Mouse (Mus musculus) midbrain, postnatal 0 days (tissue): ENCODE data around the gene RPS10-NUDT3. TPM values are rescaled to one million over a fixed set of nuclear protein-coding genes. Genes with fewer than 3 reads are reported as not detected.
"Not testable (repeated sequence)": the region's sequence is repeated elsewhere in the genome, so short reads cannot be mapped to it uniquely, and the experiment has no call there.

ENCODE experiments used
- ATAC-seq: fragments of 200-750 bp; cut with Nextera tagmentation; 2 replicates; pipeline ENCODE4 v1.8.0; 2017; ENCODE audit warnings: moderate number of reproducible peaks, mild to moderate bottlenecking, moderate TSS enrichment, moderate library complexity; ENCODE audit not compliant: low FRiP score
- DNase-seq: peaks from one replicate; pipeline ENCODE4 v3.0.0-alpha.2; 2015; ENCODE audit warnings: low spot score
- H3K27ac ChIP-seq: fragments of 300-500 bp; sonication (generic); 2 replicates; pipeline ENCODE4 v1.5.1; 2014; ENCODE audit warnings: low read depth, mild to moderate bottlenecking, low read length, mixed read lengths
- H3K27me3 ChIP-seq: fragments of 300-500 bp; sonication (generic); 2 replicates; pipeline ENCODE4 v1.6.1; 2014; ENCODE audit warnings: low read length, control low read depth, mixed read lengths; ENCODE audit not compliant: insufficient read depth
- H3K36me3 ChIP-seq: fragments of 300-500 bp; sonication (generic); 2 replicates; pipeline ENCODE4 v1.6.1; 2014; ENCODE audit warnings: low read length, control low read depth, mixed read lengths; ENCODE audit not compliant: insufficient read depth
- H3K4me1 ChIP-seq: fragments of 300-500 bp; sonication (generic); 2 replicates; pipeline ENCODE4 v1.6.1; 2014; ENCODE audit warnings: mild to moderate bottlenecking, control low read depth, antibody characterized with exemption, low read length, mixed read lengths; ENCODE audit not compliant: insufficient read depth
- H3K4me2 ChIP-seq: fragments of 300-500 bp; sonication (generic); 2 replicates; pipeline ENCODE4 v1.6.1; 2014; ENCODE audit warnings: low read depth, mild to moderate bottlenecking, low read length, mixed read lengths; ENCODE audit not compliant: poor library complexity, severe bottlenecking
- H3K4me3 ChIP-seq: fragments of 300-500 bp; sonication (generic); 2 replicates; pipeline ENCODE4 v1.5.1; 2014; ENCODE audit warnings: low read depth, mild to moderate bottlenecking, low read length, moderate library complexity
- H3K9ac ChIP-seq: fragments of 300-500 bp; sonication (generic); replicated peaks from 2 replicates; pipeline ENCODE4 v1.6.1; 2014; ENCODE audit warnings: mild to moderate bottlenecking, low read length, moderate library complexity, mixed read lengths; ENCODE audit not compliant: poor library complexity, severe bottlenecking
- H3K9me3 ChIP-seq: fragments of 300-500 bp; sonication (generic); 2 replicates; pipeline ENCODE4 v1.6.1; 2016; ENCODE audit warnings: low read length, control low read depth
- CTCF ChIP-seq: IDR thresholded peaks from 2 replicates; pipeline ENCODE4 v1.5.1; 2016; ENCODE audit warnings: antibody characterized with exemption, mild to moderate bottlenecking
- WGBS: fragments of 180-500 bp; shearing (Covaris S2); extraction: QIAGEN DNeasy Blood & Tissue Kit; methylation state at CpG from one replicate; pipeline ENCODE4 v1.1.7; 2014; 5-methylcytosine and 5-hydroxymethylcytosine counted together
- polyA plus RNA-seq: library from polyadenylated mRNA; unstranded; fragments of >200 nt; fragmentation: Nextera tagmentation; extraction: Ambion mirVana; gene quantifications from 2 replicates; pipeline ENCODE4 v1.2.1, GENCODE M21; 2015
- total RNA-seq: library from RNA; depleted of rRNA; stranded (reverse); fragments of >200 nt; gene quantifications from 2 replicates; pipeline ENCODE4 v1.2.3, GENCODE M21; 2014

The RPS10-NUDT3 gene
- total and polyA plus RNA-seq, 2 experiments from 2014 or later, result not detected

GRCm38 (mm10) chr17:27636132-27637020 is 1.4 kb upstream of the RPS10-NUDT3 start, which contains the start of gene Rps10:
Gene Rps10 (minus strand): TSS chr17:27636669.
- ATAC-seq (no peak), DNase-seq (peak; percentile 22)
- H3K9ac ChIP-seq, result peak within 1 kb of the TSS; percentile 76; the same call in 1 of the 2 replicates
- peak within 1 kb of the TSS; percentile 63 for H3K4me3 ChIP-seq
- no peak for TF ChIP-seq CTCF
- no peaks in the 10 kb centered on the region for H3K9me3 ChIP-seq
- no peaks in the 10 kb centered on the region for H3K4me1 ChIP-seq
- H3K27ac ChIP-seq, result peak within 1 kb of the TSS; percentile 89; the same call in 1 of the 2 replicates
- no peaks in the 10 kb centered on the region for H3K27me3 ChIP-seq
- H3K36me3 ChIP-seq, result peaks cover 15% of the 10 kb centered on the region
- H3K4me2 ChIP-seq, result peak within 1 kb of the TSS; percentile 52
- 50% methylated on average over 18 of the region's 18 CpGs for WGBS

DNA sequence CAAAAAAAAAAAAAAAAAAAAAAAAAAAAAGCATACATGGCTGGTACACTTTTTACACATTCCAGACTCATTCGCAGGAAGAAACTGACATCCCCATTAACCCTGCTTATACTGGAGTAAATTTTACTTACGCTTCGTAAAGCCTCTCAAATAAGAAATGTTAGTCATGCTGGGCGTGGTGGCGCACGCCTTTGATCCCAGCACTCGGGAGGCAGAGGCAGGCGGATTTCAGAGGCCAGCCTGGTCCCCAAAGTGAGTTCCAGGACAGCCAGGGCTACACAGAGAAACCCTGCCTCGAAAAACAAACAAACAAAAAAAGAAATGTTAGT is 517 bp upstream of the RPS10-NUDT3 start:
- H3K4me3 ChIP-seq, result peak overlapping the region; percentile 63
- H3K36me3 ChIP-seq, result peaks cover 24% of the 10 kb centered on the region
- H3K9me3 ChIP-seq, H3K4me1 ChIP-seq, H3K27me3 ChIP-seq, ATAC-seq, DNase-seq: not testable (repeated sequence)
- peak overlapping the region; percentile 52 for H3K4me2 ChIP-seq
- H3K27ac ChIP-seq, result peak overlapping the region; percentile 89
- H3K9ac ChIP-seq, result peak overlapping the region; percentile 76
- 44% methylated on average over 9 of the region's 9 CpGs for WGBS

DNA sequence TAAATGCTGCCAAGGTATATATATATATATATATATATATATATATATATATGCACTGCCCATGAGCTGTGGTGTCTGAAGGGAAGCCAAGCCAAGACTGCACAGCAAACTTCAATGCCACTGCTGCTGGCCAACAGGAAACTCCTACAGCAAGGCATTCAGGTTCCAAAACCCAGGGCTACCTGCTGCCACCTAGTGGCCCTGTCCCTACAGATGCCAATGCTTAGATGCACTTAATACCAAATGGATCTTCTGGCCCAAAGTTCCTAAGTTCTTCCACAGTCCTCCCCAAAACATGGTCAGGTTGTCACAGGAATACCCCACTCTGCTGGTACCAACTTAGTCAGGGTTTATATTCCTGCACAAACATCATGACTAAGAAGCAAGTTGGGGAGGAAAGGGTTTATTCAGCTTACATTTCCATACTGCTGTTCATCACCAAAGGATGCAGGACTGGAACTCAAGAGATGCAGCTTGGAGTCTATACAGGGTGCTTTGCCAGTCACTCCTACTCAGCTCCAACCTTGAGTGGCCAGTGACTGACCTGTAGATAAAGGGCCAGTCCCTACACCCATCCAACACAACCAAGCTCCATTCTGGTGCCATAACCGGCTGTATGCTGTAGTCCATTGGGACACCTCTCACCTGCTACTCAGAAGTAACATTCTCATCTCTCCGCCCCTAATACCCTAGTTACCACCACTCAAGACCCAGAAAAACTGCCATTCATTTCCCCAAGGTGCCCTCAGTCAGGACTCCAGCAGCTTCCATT is 5.6 kb downstream of the RPS10-NUDT3 start:
- no peak overlapping the region for H3K4me2 ChIP-seq
- 63% methylated on average over 2 of the region's 2 CpGs for WGBS
- peak; percentile 91 for TF ChIP-seq CTCF
- H3K36me3 ChIP-seq, result peaks cover 26% of the 10 kb centered on the region
- no peak overlapping the region for H3K27ac ChIP-seq
- H3K9ac ChIP-seq, result no peak overlapping the region
- no peaks in the 10 kb centered on the region for H3K9me3 ChIP-seq
- H3K4me1 ChIP-seq, result no peaks in the 10 kb centered on the region
- no peak for ATAC-seq
- H3K4me3 ChIP-seq, result no peak overlapping the region
- no peaks in the 10 kb centered on the region for H3K27me3 ChIP-seq
- peak; percentile 93 for DNase-seq

- ATAC-seq, result no peak
- Histone ChIP-seq H3K9me3 (no peaks in the 10 kb centered on the region), H3K27ac (no peak overlapping the region), H3K4me2 (no peak overlapping the region), H3K4me3 (no peak overlapping the region), H3K27me3 (no peaks in the 10 kb centered on the region), H3K4me1 (no peaks in the 10 kb centered on the region), H3K36me3 (peaks cover 24% of the 10 kb centered on the region), H3K9ac (no peak overlapping the region)
- TF ChIP-seq CTCF, result no peak
- WGBS, result 89% methylated on average over 8 of the region's 8 CpGs
- no peak for DNase-seq
These were observed 6.6 kb downstream of the RPS10-NUDT3 start for GRCm38 (mm10) chr17:27628376-27628775.

DNA sequence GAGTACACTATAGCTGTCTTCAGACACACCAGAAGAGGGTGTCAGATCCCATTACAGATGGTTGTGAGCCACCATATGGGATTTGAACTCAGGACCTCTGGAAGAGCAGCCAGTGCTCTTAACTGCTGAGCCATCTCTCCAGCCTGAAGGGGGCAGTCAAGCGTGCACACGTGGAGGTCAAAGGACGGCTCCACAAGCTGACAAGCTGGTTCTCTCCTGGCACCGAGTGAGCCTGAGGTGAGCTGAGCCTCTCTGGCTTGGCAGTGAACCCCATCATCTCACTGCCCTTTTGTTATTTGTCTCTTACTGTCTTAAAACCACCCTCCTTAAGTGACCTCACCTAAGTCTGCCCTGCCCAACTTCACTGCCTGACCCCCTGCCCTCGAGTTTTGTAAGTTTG is 7.6 kb downstream of the RPS10-NUDT3 start:
- H3K4me2 ChIP-seq, result no peak overlapping the region
- WGBS, result 49% methylated on average over 5 of the region's 5 CpGs

More for the DNA sequence above, 7.6 kb downstream of the RPS10-NUDT3 start:
- DNase-seq (no peak), ATAC-seq (no peak)
- TF ChIP-seq CTCF, result peak; percentile 38; the same call in 1 of the 2 replicates
- Histone ChIP-seq H3K27ac (no peak overlapping the region), H3K9ac (no peak overlapping the region), H3K4me1 (no peaks in the 10 kb centered on the region), H3K9me3 (no peaks in the 10 kb centered on the region), H3K27me3 (no peaks in the 10 kb centered on the region), H3K36me3 (peaks cover 19% of the 10 kb centered on the region), H3K4me3 (no peak overlapping the region)
